Mouse (Mus musculus) erythroblast, embryonic 14.5 days (primary cell): ENCODE measurements around the gene Sdk2.

Source experiments
- GATA1 ChIP-seq: IDR thresholded peaks from 2 replicates; pipeline ENCODE4 v1.6.1; 2012; ENCODE audit warnings: low read length, inconsistent platforms, mixed read lengths
- TAL1 ChIP-seq: IDR thresholded peaks from 3 replicates; pipeline ENCODE4 v1.6.1; 2012; ENCODE audit warnings: low read length, inconsistent platforms, mixed read lengths

- TF ChIP-seq TAL1 = no peak
- TF ChIP-seq GATA1 = no peak
Measured at GRCm38 (mm10) chr11:113803321-113803941, 263.4 kb downstream of the Sdk2 start.
